Mouse (Mus musculus) lung, postnatal 25 days (tissue): ENCODE measurements around the gene Otop3.

ENCODE experiments used
- DNase-seq: peaks from one replicate; pipeline ENCODE4 v3.0.0; 2022; ENCODE audit warnings: low spot score

Gene Otop3

GRCm38 (mm10) chr11:115318245-115319027 is 16.1 kb upstream of the Otop3 start:
- DNase-seq: no peak

- DNase-seq: no peak
Measured at GRCm38 (mm10) chr11:115319704-115320383, 14.7 kb upstream of the Otop3 start.

DNA sequence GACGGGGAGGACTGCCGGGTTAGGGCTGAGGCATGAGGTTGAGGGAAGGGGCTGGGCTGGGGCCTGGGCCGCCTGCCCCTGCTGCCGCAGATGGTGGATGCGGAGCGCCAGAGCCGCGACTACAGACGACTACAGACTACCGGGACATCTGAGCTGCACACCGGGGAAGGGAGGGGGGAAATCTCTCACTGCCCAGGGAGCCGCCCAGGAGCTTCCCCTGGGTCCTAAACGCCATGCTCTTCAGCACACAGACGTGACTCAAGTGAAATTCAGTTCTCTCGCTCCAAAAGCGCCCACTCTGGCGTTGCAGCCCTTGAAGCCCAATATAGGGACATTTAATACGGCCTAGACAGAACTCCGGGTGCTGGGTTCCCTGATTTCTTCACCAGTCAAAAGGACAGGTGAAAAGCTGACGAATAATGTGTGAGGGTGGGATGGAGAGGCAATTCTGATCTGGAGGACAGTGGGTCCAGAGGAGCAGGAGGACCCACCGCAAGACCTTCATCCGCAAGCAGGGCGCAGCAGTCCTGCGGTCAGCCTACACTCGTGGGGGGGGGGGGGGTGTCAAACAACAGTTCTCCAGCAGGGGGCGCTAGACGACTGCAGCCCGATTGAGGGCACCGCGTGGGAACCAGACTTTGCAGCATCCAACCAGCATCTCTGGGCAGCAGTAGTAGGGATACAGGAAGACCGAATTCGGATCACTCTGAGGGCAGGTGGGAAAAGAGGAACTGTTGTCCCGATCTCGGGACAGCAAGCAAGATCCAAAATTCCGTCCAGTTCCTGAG is 12.4 kb upstream of the Otop3 start, which contains the start of gene Ush1g:
Ush1g (minus strand) TSS at position 136 of the 788 bp plus-strand sequence.
- peak; percentile 18 for DNase-seq

DNA sequence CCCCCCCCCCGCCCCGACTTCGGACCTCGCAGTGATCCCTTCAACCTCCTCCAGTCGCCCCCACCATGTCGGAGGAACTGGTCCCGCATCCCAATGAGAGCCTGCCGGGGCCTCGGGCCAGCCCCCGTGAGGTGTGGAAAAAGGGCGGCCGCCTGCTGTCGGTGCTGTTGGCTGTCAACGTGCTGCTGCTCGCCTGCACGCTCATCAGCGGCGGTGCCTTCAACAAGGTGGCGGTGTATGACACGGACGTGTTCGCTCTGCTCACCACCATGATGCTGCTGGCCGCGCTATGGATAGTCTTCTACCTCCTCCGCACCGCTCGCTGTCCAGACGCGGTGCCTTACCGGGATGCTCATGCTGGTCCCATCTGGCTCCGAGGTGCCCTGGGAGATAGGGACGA is 11.2 kb upstream of the Otop3 start:
- DNase-seq: no peak

- DNase-seq: no peak
Measured at GRCm38 (mm10) chr11:115326730-115327129, 7.8 kb upstream of the Otop3 start.

DNA sequence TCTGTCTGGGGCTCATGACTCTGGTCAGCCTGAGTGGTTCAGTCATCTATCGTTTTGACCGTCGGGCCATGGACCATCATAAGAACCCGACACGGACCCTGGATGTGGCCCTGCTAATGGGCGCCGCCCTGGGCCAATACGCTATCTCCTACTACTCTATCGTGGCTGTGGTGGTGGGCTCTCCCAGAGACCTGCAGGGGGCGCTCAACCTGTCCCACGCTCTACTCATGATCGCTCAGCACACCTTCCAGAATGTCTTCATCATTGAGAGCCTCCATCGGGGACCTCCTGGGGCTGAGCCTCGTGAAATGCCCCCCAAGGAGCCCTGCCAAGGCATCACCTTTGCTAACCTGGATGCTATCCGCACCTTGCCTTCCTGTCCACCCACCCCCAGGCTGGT is 5.2 kb upstream of the Otop3 start:
- no peak for DNase-seq

GRCm38 (mm10) chr11:115335223-115335622 is 692 bp downstream of the Otop3 start:
- DNase-seq: no peak

GRCm38 (mm10) chr11:115336115-115336514 is 1.6 kb downstream of the Otop3 start:
- no peak for DNase-seq

GRCm38 (mm10) chr11:115337350-115337749 is 2.8 kb downstream of the Otop3 start:
- DNase-seq: no peak

DNA sequence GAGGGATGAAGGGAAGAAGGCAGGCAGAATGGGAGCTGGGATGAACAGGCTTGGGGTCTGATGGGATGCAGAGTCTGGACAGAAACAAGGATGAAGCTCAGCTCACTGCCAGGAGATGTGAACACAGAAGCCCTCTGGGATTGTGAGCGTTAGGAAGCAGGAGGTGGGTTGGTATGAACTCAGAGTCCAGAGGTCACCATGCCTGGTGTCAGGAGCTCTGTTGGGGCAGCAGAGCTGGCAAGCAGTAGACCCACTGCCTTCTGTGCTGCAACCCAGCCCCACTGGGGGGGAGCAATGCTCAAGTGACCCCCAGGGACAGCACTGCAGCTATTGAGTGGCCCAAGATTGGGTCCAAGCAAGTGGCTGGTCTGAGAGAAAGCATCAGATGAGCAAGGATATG is 3.3 kb downstream of the Otop3 start:
- DNase-seq: no peak

- no peak for DNase-seq
Measured at GRCm38 (mm10) chr11:115341246-115341645, 6.7 kb downstream of the Otop3 start.

GRCm38 (mm10) chr11:115341866-115342265 is 7.3 kb downstream of the Otop3 start:
- no peak for DNase-seq

DNA sequence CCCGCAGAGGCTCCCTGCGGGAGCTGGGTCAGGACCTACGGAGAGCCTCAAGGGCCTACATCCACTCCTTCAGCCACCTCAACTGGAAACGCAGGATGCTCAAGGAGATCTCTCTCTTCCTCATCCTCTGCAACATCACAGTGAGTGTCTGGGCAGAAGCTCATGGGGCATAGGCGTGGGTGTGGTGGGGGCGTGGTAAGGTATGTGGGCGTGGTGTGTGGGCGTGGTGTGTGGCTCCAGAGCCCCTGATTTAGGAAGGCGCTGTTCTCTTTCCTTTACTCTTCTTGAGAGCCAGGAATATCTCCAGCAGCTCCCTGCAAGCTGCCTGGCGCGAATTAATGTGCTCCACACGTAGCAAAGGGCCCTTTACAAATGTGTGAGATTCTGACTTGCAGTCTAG is 10.4 kb downstream of the Otop3 start:
- no peak for DNase-seq

DNA sequence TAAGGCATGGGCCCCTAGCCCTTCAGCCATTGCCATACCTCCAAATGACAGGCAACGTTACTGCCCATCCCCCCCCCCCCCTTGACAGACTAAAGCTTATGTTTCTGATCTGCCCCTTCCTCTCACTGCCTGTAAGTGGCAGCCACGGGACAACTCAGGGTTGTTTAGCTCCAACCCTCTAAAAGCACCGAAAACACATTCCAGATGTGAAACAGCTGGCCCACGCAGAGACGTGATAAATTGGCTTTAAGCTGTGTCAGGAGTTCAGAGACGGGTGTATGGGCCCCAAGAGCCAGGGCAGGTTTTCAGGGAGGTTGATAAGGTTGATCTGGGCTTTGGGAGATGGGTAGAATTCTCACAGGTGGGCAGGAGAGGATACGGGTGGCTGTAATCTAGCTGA is 11.0 kb downstream of the Otop3 start:
- no peak for DNase-seq

- no peak for DNase-seq
Measured at GRCm38 (mm10) chr11:115348681-115349248, 14.2 kb downstream of the Otop3 start.

GRCm38 (mm10) chr11:115349976-115350375 is 15.4 kb downstream of the Otop3 start:
- DNase-seq: no peak

- no peak for DNase-seq
Measured at GRCm38 (mm10) chr11:115353375-115353774, 18.8 kb downstream of the Otop3 start.

GRCm38 (mm10) chr11:115354183-115354582 is 19.7 kb downstream of the Otop3 start:
- DNase-seq: peak; percentile 71

GRCm38 (mm10) chr11:115358468-115358867 is 23.9 kb downstream of the Otop3 start:
- DNase-seq: peak; percentile 75

GRCm38 (mm10) chr11:115359293-115359692 is 24.8 kb downstream of the Otop3 start:
- peak; percentile 29 for DNase-seq

DNA sequence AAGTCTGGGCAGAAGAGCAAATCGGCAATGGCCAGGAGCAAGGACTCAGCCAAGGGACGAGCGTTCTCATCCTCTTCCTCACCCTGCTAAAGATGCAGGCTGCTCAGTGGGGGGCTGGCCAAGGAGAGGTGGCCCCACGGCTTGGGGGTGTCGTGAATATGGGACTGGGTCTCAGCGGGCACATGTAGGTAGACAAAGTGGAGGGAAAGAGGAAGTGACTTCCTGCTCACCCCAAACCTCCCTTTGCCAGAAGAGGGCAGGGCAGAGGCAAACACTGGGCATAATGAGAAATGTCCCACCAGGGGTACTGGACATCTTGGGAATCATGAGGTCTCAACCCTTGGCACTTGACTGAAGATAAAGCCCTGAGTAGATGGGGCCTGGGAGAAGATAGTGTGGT is 25.2 kb downstream of the Otop3 start:
- no peak for DNase-seq

GRCm38 (mm10) chr11:115364136-115364535 is 29.6 kb downstream of the Otop3 start:
- peak; percentile 47 for DNase-seq
